Mouse (Mus musculus) kidney, embryonic 15.5 days (tissue): Measurements from ENCODE around the gene Setx. TPM values are rescaled to one million over a fixed set of nuclear protein-coding genes. Genes with fewer than 3 reads are reported as not detected.
A peak's percentile ranks its signal among the peaks of the same experiment; 100 is the strongest.

Source experiments
- ATAC-seq: fragments of 200-750 bp; cut with Nextera tagmentation; replicated peaks from 2 replicates; pipeline ENCODE4 v1.8.0; 2017; ENCODE audit warnings: moderate TSS enrichment; ENCODE audit not compliant: low FRiP score
- H3K27ac ChIP-seq: fragments of 300-500 bp; sonication (generic); 2 replicates; pipeline ENCODE4 v1.5.1; 2015; ENCODE audit warnings: mild to moderate bottlenecking, inconsistent platforms
- H3K27me3 ChIP-seq: fragments of 300-500 bp; sonication (generic); 2 replicates; pipeline ENCODE4 v1.6.1; 2015; ENCODE audit warnings: inconsistent platforms
- H3K36me3 ChIP-seq: fragments of 300-500 bp; sonication (generic); 2 replicates; pipeline ENCODE4 v1.6.1; 2015; ENCODE audit warnings: inconsistent platforms
- H3K4me1 ChIP-seq: fragments of 300-500 bp; sonication (generic); 2 replicates; pipeline ENCODE4 v1.6.1; 2015; ENCODE audit warnings: inconsistent platforms
- H3K4me2 ChIP-seq: fragments of 300-500 bp; sonication (generic); 2 replicates; pipeline ENCODE4 v1.6.1; 2015; ENCODE audit warnings: moderate library complexity, mild to moderate bottlenecking, inconsistent platforms
- H3K4me3 ChIP-seq: fragments of 300-500 bp; sonication (generic); replicated peaks from 2 replicates; pipeline ENCODE4 v1.5.1; 2015; ENCODE audit warnings: mild to moderate bottlenecking, inconsistent platforms
- H3K9ac ChIP-seq: fragments of 300-500 bp; sonication (generic); 2 replicates; pipeline ENCODE4 v1.6.1; 2015; ENCODE audit warnings: mild to moderate bottlenecking, inconsistent platforms
- H3K9me3 ChIP-seq: fragments of 300-500 bp; sonication (generic); replicated peaks from 2 replicates; pipeline ENCODE4 v1.6.1; 2016; ENCODE audit warnings: inconsistent platforms
- WGBS: fragments of 180-500 bp; shearing (Covaris S2); methylation state at CpG from one replicate; pipeline ENCODE4 v1.1.7; 2015; ENCODE audit warnings: mixed read lengths; 5-methylcytosine and 5-hydroxymethylcytosine counted together
- polyA plus RNA-seq: library from polyadenylated mRNA; unstranded; fragments of >200 nt; fragmentation: Nextera tagmentation; extraction: Ambion mirVana; gene quantifications from 2 replicates; pipeline ENCODE4 v1.2.1, GENCODE M21; 2015

The Setx gene
- polyA plus RNA-seq, 1 experiment from 2014 or later, result 8.2 TPM

DNA sequence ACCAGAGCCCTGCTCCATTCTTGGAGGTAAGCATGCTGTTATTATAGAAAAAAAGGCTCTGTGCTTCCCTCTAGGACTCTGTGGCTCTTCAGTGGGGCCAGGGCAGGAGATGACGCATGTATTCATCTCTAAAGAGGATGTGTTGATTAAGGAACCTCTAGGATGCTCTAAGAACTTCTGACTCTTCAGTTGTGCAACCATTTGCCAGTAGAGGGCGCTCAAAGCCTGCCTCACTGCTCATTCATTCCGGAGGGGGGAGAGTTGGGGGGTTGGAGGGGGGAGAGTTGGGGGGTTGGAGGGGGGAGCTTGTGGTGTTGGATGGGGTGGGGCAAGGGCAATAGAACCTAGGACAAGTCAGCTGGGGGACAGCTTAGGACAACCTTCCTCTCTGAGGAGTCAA is 75.9 kb downstream of the Setx start:
- no peak overlapping the region for H3K27ac ChIP-seq
- WGBS, result under 1% methylated on average over 3 of the region's 3 CpGs
- no peak overlapping the region for H3K4me3 ChIP-seq
- H3K4me2 ChIP-seq, result no peak overlapping the region
- no peak for ATAC-seq
- H3K27me3 ChIP-seq, result peaks cover 56% of the 10 kb centered on the region
- H3K9ac ChIP-seq, result no peak overlapping the region
- H3K36me3 ChIP-seq, result no peaks in the 10 kb centered on the region
- H3K4me1 ChIP-seq, result peaks cover 7% of the 10 kb centered on the region
- H3K9me3 ChIP-seq, result no peaks in the 10 kb centered on the region

- no peak overlapping the region for H3K27ac ChIP-seq
- no peaks in the 10 kb centered on the region for H3K36me3 ChIP-seq
- no peak for ATAC-seq
- no peaks in the 10 kb centered on the region for H3K4me1 ChIP-seq
- no peaks in the 10 kb centered on the region for H3K9me3 ChIP-seq
- no peak overlapping the region for H3K4me2 ChIP-seq
- WGBS, result 60% methylated on average over 11 of the region's 11 CpGs
- no peak overlapping the region for H3K9ac ChIP-seq
- no peak overlapping the region for H3K4me3 ChIP-seq
- H3K27me3 ChIP-seq, result peaks cover 41% of the 10 kb centered on the region
Measured at GRCm38 (mm10) chr2:29201223-29201955, 77.4 kb downstream of the Setx start.

DNA sequence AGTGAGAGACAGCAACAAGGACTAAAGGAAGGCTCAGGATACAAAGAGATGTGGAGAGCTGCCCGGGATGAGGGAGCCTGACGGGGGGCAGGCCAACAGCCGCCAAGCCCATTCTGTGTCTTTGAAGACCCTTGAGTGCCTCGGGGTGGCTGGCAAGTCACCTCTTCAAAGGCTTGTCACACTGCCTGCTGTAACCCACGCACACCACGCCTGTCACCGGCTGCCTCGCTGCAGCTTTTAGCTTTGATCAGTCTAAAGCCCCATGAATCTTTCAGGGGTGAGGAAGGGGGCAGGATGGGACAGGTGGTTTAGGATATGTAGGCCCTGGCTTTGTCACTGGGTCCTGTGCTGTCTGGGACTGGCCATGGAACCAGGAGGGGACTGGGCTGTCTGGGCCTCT is 82.2 kb downstream of the Setx start:
- Histone ChIP-seq H3K9me3 (no peaks in the 10 kb centered on the region), H3K4me2 (no peak overlapping the region), H3K36me3 (no peaks in the 10 kb centered on the region), H3K27ac (no peak overlapping the region), H3K27me3 (peaks cover 12% of the 10 kb centered on the region; the same call in 1 of the 2 replicates), H3K9ac (no peak overlapping the region), H3K4me3 (no peak overlapping the region), H3K4me1 (no peaks in the 10 kb centered on the region)
- ATAC-seq, result no peak
- 7% methylated on average over 8 of the region's 8 CpGs for WGBS

DNA sequence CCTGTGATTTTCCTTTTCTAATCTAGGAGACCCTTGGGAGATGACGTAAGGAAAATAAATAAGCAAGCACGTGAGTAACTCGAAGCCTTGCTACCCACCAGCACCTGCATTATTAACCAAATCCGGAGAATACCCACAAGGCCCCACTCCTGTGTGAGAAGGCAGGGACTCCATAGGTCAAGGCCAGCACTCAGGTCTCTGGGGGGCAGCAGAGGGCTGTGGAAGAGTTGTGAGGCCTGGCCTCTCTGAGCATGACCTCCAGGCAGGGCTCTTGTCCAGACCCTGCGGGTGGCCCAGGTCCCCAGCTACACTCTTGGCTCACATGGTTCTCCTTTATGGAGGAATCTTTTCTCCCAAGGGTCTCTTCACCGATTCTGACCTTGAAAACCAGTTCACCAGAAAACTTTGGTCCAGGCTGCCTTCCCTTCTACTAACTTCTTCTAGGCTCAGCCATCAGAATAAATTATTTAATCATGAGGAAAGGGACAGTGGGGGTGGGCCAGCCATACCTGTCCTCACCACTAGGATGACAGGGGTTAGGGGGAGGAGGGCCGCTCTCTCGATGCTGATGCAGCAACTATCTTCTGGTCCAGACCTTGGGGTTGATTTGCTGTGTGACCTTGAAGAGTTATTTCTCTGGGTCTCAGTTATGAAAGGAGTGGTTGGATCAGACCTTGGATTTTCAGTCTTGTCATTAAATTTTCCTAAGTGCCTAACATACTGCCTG is 92.5 kb downstream of the Setx start:
- no peaks in the 10 kb centered on the region for H3K9me3 ChIP-seq
- 53% methylated on average over 8 of the region's 8 CpGs for whole genome bisulfite sequencing
- H3K4me1 ChIP-seq, result no peaks in the 10 kb centered on the region
- no peak overlapping the region for H3K4me3 ChIP-seq
- no peak overlapping the region for H3K27ac ChIP-seq
- no peaks in the 10 kb centered on the region for H3K36me3 ChIP-seq
- H3K4me2 ChIP-seq, result no peak overlapping the region
- H3K27me3 ChIP-seq, result no peaks in the 10 kb centered on the region
- ATAC-seq, result 0 out of 2 replicates have a peak, but pooled peaks have one; percentile 25
- H3K9ac ChIP-seq, result no peak overlapping the region

- Histone ChIP-seq H3K4me2 (no peak overlapping the region), H3K4me3 (no peak overlapping the region), H3K9ac (no peak overlapping the region), H3K9me3 (no peaks in the 10 kb centered on the region), H3K27me3 (no peaks in the 10 kb centered on the region), H3K27ac (no peak overlapping the region), H3K36me3 (no peaks in the 10 kb centered on the region), H3K4me1 (no peaks in the 10 kb centered on the region)
- WGBS, result 81% methylated on average over 5 of the region's 5 CpGs
- ATAC-seq, result no peak
Measured at GRCm38 (mm10) chr2:29217042-29217441, 93.1 kb downstream of the Setx start.

DNA sequence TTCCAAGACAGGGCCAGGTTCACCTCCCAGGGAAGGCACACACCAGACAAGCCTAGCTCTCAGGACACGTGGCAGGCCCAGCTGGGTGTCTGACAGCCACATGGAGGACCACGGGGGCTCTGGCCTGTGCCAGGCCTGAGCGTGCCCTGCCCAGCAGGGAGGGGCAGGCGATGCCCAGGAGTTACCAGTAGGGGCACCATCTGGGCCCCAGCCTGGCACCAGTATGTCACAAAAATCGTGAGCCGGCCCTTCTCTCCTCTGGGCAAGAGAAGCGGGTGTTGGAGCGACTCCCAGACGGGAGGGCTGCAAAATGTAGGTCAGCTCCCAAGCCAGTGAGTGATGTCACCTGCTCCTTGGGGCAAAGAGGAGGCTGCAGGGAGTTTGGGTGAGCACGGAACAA is 93.9 kb downstream of the Setx start:
- Histone ChIP-seq H3K9me3 (no peaks in the 10 kb centered on the region), H3K9ac (no peak overlapping the region), H3K4me1 (no peaks in the 10 kb centered on the region), H3K36me3 (no peaks in the 10 kb centered on the region), H3K27ac (no peak overlapping the region), H3K27me3 (no peaks in the 10 kb centered on the region), H3K4me2 (no peak overlapping the region), H3K4me3 (no peak overlapping the region)
- no peak for ATAC-seq
- WGBS, result 76% methylated on average over 10 of the region's 10 CpGs

- 85% methylated on average over 5 of the region's 5 CpGs for WGBS
- Histone ChIP-seq H3K27me3 (no peaks in the 10 kb centered on the region), H3K27ac (no peak overlapping the region), H3K9me3 (no peaks in the 10 kb centered on the region), H3K9ac (no peak overlapping the region), H3K4me1 (no peaks in the 10 kb centered on the region), H3K4me2 (no peak overlapping the region), H3K36me3 (no peaks in the 10 kb centered on the region), H3K4me3 (no peak overlapping the region)
- ATAC-seq, result no peak
Measured at GRCm38 (mm10) chr2:29218831-29219230, 94.8 kb downstream of the Setx start.

- no peak overlapping the region for H3K4me2 ChIP-seq
- no peak overlapping the region for H3K4me3 ChIP-seq
- no peaks in the 10 kb centered on the region for H3K27me3 ChIP-seq
- 4% methylated on average over 4 of the region's 4 CpGs for WGBS
- no peaks in the 10 kb centered on the region for H3K9me3 ChIP-seq
- ATAC-seq, result no peak
- H3K4me1 ChIP-seq, result no peaks in the 10 kb centered on the region
- H3K27ac ChIP-seq, result no peak overlapping the region
- H3K36me3 ChIP-seq, result no peaks in the 10 kb centered on the region
- H3K9ac ChIP-seq, result no peak overlapping the region
Measured at GRCm38 (mm10) chr2:29222302-29222701, 98.3 kb downstream of the Setx start.

- H3K4me1 ChIP-seq, result no peaks in the 10 kb centered on the region
- no peak overlapping the region for H3K4me3 ChIP-seq
- 58% methylated on average over 7 of the region's 7 CpGs for WGBS
- no peaks in the 10 kb centered on the region for H3K27me3 ChIP-seq
- H3K9me3 ChIP-seq, result no peaks in the 10 kb centered on the region
- no peak overlapping the region for H3K4me2 ChIP-seq
- no peak overlapping the region for H3K9ac ChIP-seq
- no peaks in the 10 kb centered on the region for H3K36me3 ChIP-seq
- no peak for ATAC-seq
- H3K27ac ChIP-seq, result no peak overlapping the region
Measured at GRCm38 (mm10) chr2:29223591-29224262, 99.7 kb downstream of the Setx start.

DNA sequence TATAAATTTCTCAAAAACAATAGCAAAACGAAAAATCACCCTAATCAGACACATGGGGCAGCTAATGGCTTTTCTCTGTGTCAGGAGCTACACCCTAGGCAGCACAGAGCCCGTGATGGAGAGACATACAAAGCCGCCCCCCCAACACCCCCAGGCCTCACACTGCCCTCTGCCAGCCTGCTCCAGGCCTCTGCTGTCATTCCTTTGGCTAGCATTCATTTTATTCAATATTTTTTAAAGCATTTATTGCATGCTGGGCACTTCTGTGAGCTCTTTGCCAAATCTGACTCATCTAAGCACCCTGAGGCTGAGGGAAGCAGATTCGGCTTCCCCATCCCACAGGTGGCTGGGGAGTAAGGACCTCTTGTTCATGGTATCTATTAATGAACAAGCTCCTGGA is 102.7 kb downstream of the Setx start:
- no peaks in the 10 kb centered on the region for H3K4me1 ChIP-seq
- H3K27ac ChIP-seq, result no peak overlapping the region
- H3K9ac ChIP-seq, result no peak overlapping the region
- no peaks in the 10 kb centered on the region for H3K36me3 ChIP-seq
- H3K27me3 ChIP-seq, result no peaks in the 10 kb centered on the region
- H3K9me3 ChIP-seq, result no peaks in the 10 kb centered on the region
- H3K4me3 ChIP-seq, result no peak overlapping the region
- H3K4me2 ChIP-seq, result no peak overlapping the region
- ATAC-seq, result no peak
- WGBS, result 68% methylated on average over 4 of the region's 4 CpGs

GRCm38 (mm10) chr2:29230191-29230835 is 106.3 kb downstream of the Setx start:
- no peak overlapping the region for H3K27ac ChIP-seq
- H3K4me3 ChIP-seq, result no peak overlapping the region
- no peak overlapping the region for H3K4me2 ChIP-seq
- H3K9ac ChIP-seq, result no peak overlapping the region
- no peaks in the 10 kb centered on the region for H3K27me3 ChIP-seq
- no peak for ATAC-seq
- H3K36me3 ChIP-seq, result no peaks in the 10 kb centered on the region
- peaks cover 13% of the 10 kb centered on the region for H3K4me1 ChIP-seq
- WGBS, result 68% methylated on average over 9 of the region's 9 CpGs
- no peaks in the 10 kb centered on the region for H3K9me3 ChIP-seq
